Mouse (Mus musculus): ENCODE data around the gene Pamr1. TPM values are rescaled to one million over a fixed set of nuclear protein-coding genes. Genes with fewer than 3 reads are reported as not detected.

Gene Pamr1
- 4.9 and 9.6 TPM in 2 replicates for polyA plus RNA-seq (2011; ENCODE audit: insufficient read length, low read depth, missing spikeins)

DNA sequence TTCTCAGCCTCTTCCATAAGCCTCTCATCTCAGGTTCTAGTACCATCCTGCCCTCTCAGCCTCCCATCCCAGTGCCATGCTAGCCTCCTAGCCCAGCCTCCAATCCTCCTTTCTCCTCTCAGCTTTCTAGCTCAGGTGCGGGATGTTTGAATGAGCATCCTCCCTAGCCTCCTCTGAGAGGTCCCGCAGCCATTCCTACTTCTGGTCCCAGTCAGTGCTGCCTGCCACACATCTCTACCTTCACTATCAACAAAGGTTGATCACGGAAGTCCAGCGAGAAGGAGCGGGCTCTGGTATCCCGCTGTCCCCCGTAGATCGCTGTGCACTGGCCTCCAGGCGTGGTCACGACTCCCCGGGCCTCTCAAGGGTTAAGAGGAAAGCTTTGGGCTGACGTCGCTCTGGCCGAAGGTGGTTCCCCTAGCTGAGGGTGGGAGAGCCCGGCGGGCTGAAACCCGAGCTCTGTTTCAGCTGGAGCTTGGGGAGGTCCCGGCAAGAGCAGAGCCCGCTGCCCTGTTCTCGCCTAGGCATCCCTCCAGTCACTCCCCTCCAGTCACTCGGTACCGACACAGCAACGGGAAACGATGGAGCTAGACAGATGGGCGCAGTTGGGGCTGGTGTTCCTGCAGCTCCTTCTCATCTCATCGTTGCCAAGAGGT, at the start of gene Pamr1:
Pamr1 (plus strand) TSS at position 402 of the 656 bp plus-strand sequence.
- no peak within 1 kb of the TSS for H3K27ac ChIP-seq (ENCODE audit: insufficient read depth, low read length)
- H3K4me1 ChIP-seq (ENCODE audit: control insufficient read depth, insufficient read depth, low read length), result peaks cover 3% of the 10 kb centered on the region
- H3K4me3 ChIP-seq (ENCODE audit: insufficient read depth, low read length), result 0 out of 2 replicates have a peak within 1 kb of the TSS, but pooled peaks have one; percentile 1
- no peak for TF ChIP-seq CTCF (IDR thresholded peaks at IDR 0.05; ENCODE audit: borderline replicate concordance, insufficient read depth, low read length)
- no peak for TF ChIP-seq POLR2A (IDR thresholded peaks at IDR 0.05; ENCODE audit: low read depth, low read length)

- Histone ChIP-seq H3K4me1 (ENCODE audit: control insufficient read depth, insufficient read depth, low read length) (peaks cover 13% of the 10 kb centered on the region), H3K4me3 (ENCODE audit: insufficient read depth, low read length) (no peak overlapping the region), H3K27ac (ENCODE audit: insufficient read depth, low read length) (peak overlapping the region; percentile 88)
- TF ChIP-seq POLR2A (IDR thresholded peaks at IDR 0.05; ENCODE audit: low read depth, low read length) (no peak), CTCF (IDR thresholded peaks at IDR 0.05; ENCODE audit: borderline replicate concordance, insufficient read depth, low read length) (no peak)
Observed at GRCm38 (mm10) chr2:102507633-102508032, 42.2 kb upstream of the Pamr1 start.

- peak overlapping the region; percentile 88 for H3K27ac ChIP-seq (ENCODE audit: insufficient read depth, low read length)
- TF ChIP-seq POLR2A (IDR thresholded peaks at IDR 0.05; ENCODE audit: low read depth, low read length), result no peak
- no peak for TF ChIP-seq CTCF (IDR thresholded peaks at IDR 0.05; ENCODE audit: borderline replicate concordance, insufficient read depth, low read length)
- no peak overlapping the region for H3K4me3 ChIP-seq (ENCODE audit: insufficient read depth, low read length)
- peaks cover 13% of the 10 kb centered on the region for H3K4me1 ChIP-seq (ENCODE audit: control insufficient read depth, insufficient read depth, low read length)
Observed at GRCm38 (mm10) chr2:102508154-102508553, 41.7 kb upstream of the Pamr1 start.

DNA sequence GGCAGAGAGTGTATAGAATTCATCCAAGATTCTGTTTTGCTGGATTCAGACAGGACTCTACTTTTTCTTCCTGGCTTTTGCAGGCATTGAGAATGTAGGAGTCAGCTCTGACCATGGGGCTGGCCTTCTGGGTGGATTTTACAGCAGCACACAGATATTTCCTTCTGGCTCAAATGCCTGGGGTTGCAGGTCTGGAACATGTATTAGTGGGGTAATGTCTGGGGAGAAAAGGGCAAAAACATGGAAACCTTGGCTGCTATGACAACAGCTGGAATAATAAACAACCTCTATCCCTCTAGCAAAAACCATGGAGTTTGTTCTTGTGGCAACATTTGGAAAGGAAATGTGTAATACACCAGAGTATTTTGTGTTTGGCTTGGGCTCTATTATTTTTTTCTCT, 29.9 kb upstream of the Pamr1 start:
- H3K4me1 ChIP-seq (ENCODE audit: control insufficient read depth, insufficient read depth, low read length), result no peaks in the 10 kb centered on the region; the same call in 1 of the 2 replicates
- TF ChIP-seq POLR2A (IDR thresholded peaks at IDR 0.05; ENCODE audit: low read depth, low read length), result no peak
- TF ChIP-seq CTCF (IDR thresholded peaks at IDR 0.05; ENCODE audit: borderline replicate concordance, insufficient read depth, low read length), result no peak
- no peak overlapping the region for H3K4me3 ChIP-seq (ENCODE audit: insufficient read depth, low read length)
- H3K27ac ChIP-seq (ENCODE audit: insufficient read depth, low read length), result no peak overlapping the region

DNA sequence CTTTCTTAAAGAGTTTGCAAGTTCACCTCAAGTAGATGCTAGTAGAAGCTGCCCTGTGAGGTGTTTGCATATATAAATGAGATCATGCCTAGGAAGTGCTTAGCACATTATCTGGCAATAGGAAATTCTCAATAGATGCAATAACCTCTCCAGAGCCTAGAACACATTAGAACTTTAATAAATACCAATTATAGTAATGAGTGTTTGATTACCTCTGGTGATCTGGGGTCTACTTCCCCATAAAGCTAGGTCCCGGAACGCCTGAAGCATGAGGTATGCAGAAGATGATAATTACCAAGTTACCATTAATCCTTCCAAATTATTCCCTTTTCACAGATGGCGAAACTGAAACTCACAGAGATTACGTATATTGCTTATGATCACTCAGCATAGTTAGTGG, 22.2 kb upstream of the Pamr1 start:
- no peak for TF ChIP-seq POLR2A (IDR thresholded peaks at IDR 0.05; ENCODE audit: low read depth, low read length)
- no peak for TF ChIP-seq CTCF (IDR thresholded peaks at IDR 0.05; ENCODE audit: borderline replicate concordance, insufficient read depth, low read length)
- Histone ChIP-seq H3K27ac (ENCODE audit: insufficient read depth, low read length) (no peak overlapping the region), H3K4me3 (ENCODE audit: insufficient read depth, low read length) (no peak overlapping the region), H3K4me1 (ENCODE audit: control insufficient read depth, insufficient read depth, low read length) (no peaks in the 10 kb centered on the region)

GRCm38 (mm10) chr2:102533437-102533836, 16.4 kb upstream of the Pamr1 start:
- Histone ChIP-seq H3K4me1 (ENCODE audit: control insufficient read depth, insufficient read depth, low read length) (no peaks in the 10 kb centered on the region), H3K4me3 (ENCODE audit: insufficient read depth, low read length) (no peak overlapping the region), H3K27ac (ENCODE audit: insufficient read depth, low read length) (no peak overlapping the region)
- no peak for TF ChIP-seq POLR2A (IDR thresholded peaks at IDR 0.05; ENCODE audit: low read depth, low read length)
- TF ChIP-seq CTCF (IDR thresholded peaks at IDR 0.05; ENCODE audit: borderline replicate concordance, insufficient read depth, low read length), result no peak

DNA sequence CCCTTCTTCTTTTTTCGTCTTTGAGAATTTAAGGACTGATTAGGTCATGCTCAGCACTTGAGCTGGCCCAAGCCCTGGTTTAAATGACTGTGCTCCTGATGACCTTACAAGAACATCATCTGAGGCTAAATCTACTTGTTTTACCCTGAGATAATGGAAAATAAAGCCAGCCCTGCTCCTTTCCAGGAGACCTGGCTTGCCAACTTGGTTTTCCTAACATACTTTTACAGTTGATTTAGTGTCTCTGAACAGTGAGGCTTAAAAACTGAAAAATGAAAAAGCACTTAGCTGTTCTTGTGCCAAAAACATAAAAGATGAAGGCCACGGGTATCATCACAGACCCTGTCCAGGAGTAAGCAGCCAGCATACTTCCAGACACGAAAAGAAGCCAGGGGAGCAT, 13.0 kb upstream of the Pamr1 start:
- no peak for TF ChIP-seq POLR2A (IDR thresholded peaks at IDR 0.05; ENCODE audit: low read depth, low read length)
- no peak for TF ChIP-seq CTCF (IDR thresholded peaks at IDR 0.05; ENCODE audit: borderline replicate concordance, insufficient read depth, low read length)
- Histone ChIP-seq H3K27ac (ENCODE audit: insufficient read depth, low read length) (no peak overlapping the region), H3K4me1 (ENCODE audit: control insufficient read depth, insufficient read depth, low read length) (no peaks in the 10 kb centered on the region), H3K4me3 (ENCODE audit: insufficient read depth, low read length) (no peak overlapping the region)

DNA sequence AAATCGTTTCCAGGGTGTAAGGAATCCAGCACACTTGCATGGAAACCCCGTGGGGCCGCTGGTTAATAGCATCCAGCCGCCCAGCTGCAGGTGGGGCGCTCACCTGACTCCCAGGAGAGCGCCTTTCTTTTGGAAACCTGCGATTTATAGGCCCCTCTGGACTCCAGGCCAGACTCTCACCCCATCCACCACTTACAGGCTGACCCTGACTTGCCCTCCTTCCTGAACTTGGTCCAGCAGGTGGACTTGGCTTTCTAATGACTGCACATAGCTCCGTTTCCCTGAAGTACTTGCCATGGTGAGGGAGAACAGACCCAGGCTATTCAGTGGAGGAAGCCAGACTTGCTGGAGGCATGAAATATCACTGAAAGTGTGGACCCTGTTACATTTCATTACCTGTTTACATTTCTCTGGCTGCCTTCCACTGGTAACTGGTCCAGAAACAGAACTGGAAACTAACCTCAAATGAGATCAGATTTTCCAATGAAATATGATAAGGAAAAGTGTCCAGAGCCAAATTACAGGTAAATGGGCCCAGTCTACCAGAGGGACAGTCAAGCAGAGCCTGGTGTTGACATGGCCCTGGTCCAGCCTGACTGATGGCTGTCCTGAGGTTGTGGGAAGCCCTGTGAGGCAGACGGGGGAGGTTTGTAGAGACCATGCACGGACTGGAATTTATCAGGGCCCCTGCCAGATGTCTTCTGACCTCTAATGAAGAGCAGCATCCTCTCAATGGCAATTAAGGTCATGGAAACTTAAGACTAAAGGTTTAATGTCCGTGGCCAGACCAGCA, 9.2 kb upstream of the Pamr1 start:
- no peak overlapping the region for H3K27ac ChIP-seq (ENCODE audit: insufficient read depth, low read length)
- no peak for TF ChIP-seq POLR2A (IDR thresholded peaks at IDR 0.05; ENCODE audit: low read depth, low read length)
- TF ChIP-seq CTCF (IDR thresholded peaks at IDR 0.05; ENCODE audit: borderline replicate concordance, insufficient read depth, low read length), result no peak
- H3K4me3 ChIP-seq (ENCODE audit: insufficient read depth, low read length), result no peak overlapping the region
- peaks cover 6% of the 10 kb centered on the region; the same call in 1 of the 2 replicates for H3K4me1 ChIP-seq (ENCODE audit: control insufficient read depth, insufficient read depth, low read length)

DNA sequence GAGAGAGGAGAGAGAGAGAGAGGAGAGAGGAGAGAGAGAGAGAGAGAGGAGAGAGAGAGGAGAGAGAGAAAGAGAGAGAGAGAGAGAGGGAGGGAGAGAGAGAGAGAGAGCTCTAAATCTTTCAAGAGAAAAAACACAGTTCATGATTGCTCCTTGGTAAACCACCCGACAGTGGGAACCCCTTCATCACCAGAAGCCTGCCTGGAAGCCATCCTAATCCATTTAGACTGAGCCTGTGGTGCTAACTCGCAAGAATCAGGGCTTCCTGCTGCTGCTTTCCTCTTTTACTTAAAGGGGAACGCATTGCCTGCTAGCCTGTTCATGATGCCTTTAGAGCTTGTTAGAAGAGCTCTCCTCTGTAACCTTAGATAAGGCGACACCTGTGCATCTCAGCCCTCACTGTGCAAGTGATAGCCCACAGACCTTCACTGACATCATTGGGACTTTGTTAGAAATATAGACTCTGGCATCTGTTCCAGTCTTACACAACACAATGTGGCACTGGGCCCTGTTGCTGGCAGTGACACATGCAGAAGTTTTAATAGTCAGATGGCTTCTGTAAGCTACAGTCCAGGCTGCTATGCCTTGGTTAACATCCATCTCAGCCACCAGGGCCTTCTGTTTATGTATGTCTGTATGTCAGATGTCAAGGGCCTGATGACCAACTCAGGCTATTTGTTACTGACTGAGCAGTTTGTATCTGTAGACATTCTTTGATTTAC, 8.2 kb upstream of the Pamr1 start:
- no peak overlapping the region for H3K4me3 ChIP-seq (ENCODE audit: insufficient read depth, low read length)
- H3K4me1 ChIP-seq (ENCODE audit: control insufficient read depth, insufficient read depth, low read length), result peaks cover 6% of the 10 kb centered on the region; the same call in 1 of the 2 replicates
- no peak overlapping the region for H3K27ac ChIP-seq (ENCODE audit: insufficient read depth, low read length)
- TF ChIP-seq POLR2A (IDR thresholded peaks at IDR 0.05; ENCODE audit: low read depth, low read length) (no peak), CTCF (IDR thresholded peaks at IDR 0.05; ENCODE audit: borderline replicate concordance, insufficient read depth, low read length) (no peak)

All from embryonic fibroblast, embryonic 13.5 days (primary cell).